Mouse (Mus musculus) ES-Bruce4 (cell line): ENCODE data around the gene Ddx39.

Experiments
- CTCF ChIP-seq: IDR thresholded peaks from one replicate; pipeline ENCODE4 v1.8.1; 2011; ENCODE audit warnings: low read depth, low read length
- EP300 ChIP-seq: IDR thresholded peaks from 2 replicates; pipeline ENCODE4 v1.6.1; 2011; ENCODE audit warnings: low read depth, low read length; ENCODE audit not compliant: insufficient read depth
- POLR2A ChIP-seq: IDR thresholded peaks from one replicate; pipeline ENCODE4 v1.8.1; 2011; ENCODE audit warnings: low read length; ENCODE audit not compliant: insufficient read depth

GRCm38 (mm10) chr8:83695351-83696106 is 19.4 kb upstream of the Ddx39 start:
- TF ChIP-seq CTCF (no peak), POLR2A (no peak), EP300 (no peak)
